Mouse (Mus musculus) hindbrain, postnatal 0 days (tissue): ENCODE measurements at regions not wholly inside any gene's neighbourhood (a gene's known extent, or its start where the extent isn't known, plus 50 kb on each side); places are given as distances from the start of the nearest gene placed in this dataset.

ENCODE experiments used
- ATAC-seq: fragments of 200-750 bp; cut with Nextera tagmentation; 2 replicates; pipeline ENCODE4 v1.8.0; 2017; ENCODE audit warnings: mild to moderate bottlenecking, moderate TSS enrichment, moderate library complexity
- DNase-seq: peaks from one replicate; pipeline ENCODE4 v3.0.0-alpha.2; 2015; ENCODE audit warnings: low spot score
- H3K27ac ChIP-seq: fragments of 300-500 bp; sonication (generic); 2 replicates; pipeline ENCODE4 v1.5.1; 2014; ENCODE audit warnings: mild to moderate bottlenecking
- H3K27me3 ChIP-seq: fragments of 300-500 bp; sonication (generic); 2 replicates; pipeline ENCODE4 v1.6.1; 2014; ENCODE audit warnings: low read length, mixed read lengths; ENCODE audit not compliant: insufficient read depth
- H3K36me3 ChIP-seq: fragments of 300-500 bp; sonication (generic); 2 replicates; pipeline ENCODE4 v1.6.1; 2014; ENCODE audit warnings: low read length, mixed read lengths; ENCODE audit not compliant: insufficient read depth
- H3K4me1 ChIP-seq: fragments of 300-500 bp; sonication (generic); 2 replicates; pipeline ENCODE4 v1.6.1; 2014; ENCODE audit warnings: antibody characterized with exemption, low read length, mixed read lengths; ENCODE audit not compliant: insufficient read depth
- H3K4me2 ChIP-seq: fragments of 300-500 bp; sonication (generic); 2 replicates; pipeline ENCODE4 v1.6.1; 2014; ENCODE audit warnings: low read depth, mild to moderate bottlenecking, low read length, moderate library complexity, mixed read lengths
- H3K4me3 ChIP-seq: fragments of 300-500 bp; sonication (generic); 2 replicates; pipeline ENCODE4 v1.5.1; 2014; ENCODE audit warnings: low read length
- H3K9ac ChIP-seq: fragments of 300-500 bp; sonication (generic); replicated peaks from 2 replicates; pipeline ENCODE4 v1.6.1; 2014; ENCODE audit warnings: mild to moderate bottlenecking, low read length, moderate library complexity, mixed read lengths
- H3K9me3 ChIP-seq: fragments of 300-500 bp; sonication (generic); 2 replicates; pipeline ENCODE4 v1.6.1; 2016; ENCODE audit warnings: low read length, mixed read lengths
- CTCF ChIP-seq: IDR thresholded peaks from 2 replicates; pipeline ENCODE4 v1.5.1; 2016; ENCODE audit warnings: antibody characterized with exemption, control low read depth, low read depth
- WGBS: fragments of 180-500 bp; shearing (Covaris S2); extraction: QIAGEN DNeasy Blood & Tissue Kit; methylation state at CpG from one replicate; pipeline ENCODE4 v1.1.7; 2014; 5-methylcytosine and 5-hydroxymethylcytosine counted together
- microRNA-seq, 2 experiments: library from miRNA; unstranded; fragments of <30 nt; microRNA quantifications; one replicate each; pipeline ENCODE4; 2016

DNA sequence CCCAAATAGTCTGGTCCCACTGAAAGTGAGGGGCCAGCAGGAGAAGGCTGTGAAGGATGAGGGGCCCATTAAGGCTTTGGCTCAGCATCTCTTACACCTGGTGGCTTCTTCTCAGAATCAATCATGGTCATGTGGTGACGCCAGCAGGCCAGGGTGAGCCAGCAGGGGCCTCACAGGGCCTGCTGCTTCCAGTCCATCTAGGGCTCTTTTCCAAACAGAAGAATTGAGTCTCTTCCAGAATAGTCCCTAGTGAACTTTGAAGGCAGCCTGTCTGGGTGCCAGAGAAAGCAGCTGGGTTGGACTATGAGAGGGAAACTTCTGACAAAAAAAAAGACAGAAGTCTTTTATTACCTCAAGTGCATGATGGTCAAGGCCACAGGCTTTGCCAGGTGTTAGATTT, 65.6 kb upstream of the Btbd11 start:
- TF ChIP-seq CTCF: no peak
- H3K27ac ChIP-seq: no peak overlapping the region
- H3K9ac ChIP-seq: no peak overlapping the region
- 0 out of 2 replicates have a peak, but pooled peaks have one; percentile 38 for ATAC-seq
- H3K27me3 ChIP-seq: no peaks in the 10 kb centered on the region
- 50% methylated on average over 1 of the region's 1 CpGs for WGBS
- H3K4me3 ChIP-seq: no peak overlapping the region
- H3K9me3 ChIP-seq: no peaks in the 10 kb centered on the region
- H3K36me3 ChIP-seq: no peaks in the 10 kb centered on the region
- no peaks in the 10 kb centered on the region for H3K4me1 ChIP-seq
- DNase-seq: peak; percentile 51
- H3K4me2 ChIP-seq: no peak overlapping the region

GRCm38 (mm10) chr10:85322280-85322679, 64.3 kb upstream of the Btbd11 start:
- Histone ChIP-seq H3K4me2 (no peak overlapping the region), H3K27ac (no peak overlapping the region), H3K4me3 (no peak overlapping the region), H3K4me1 (no peaks in the 10 kb centered on the region), H3K27me3 (no peaks in the 10 kb centered on the region), H3K36me3 (no peaks in the 10 kb centered on the region), H3K9me3 (no peaks in the 10 kb centered on the region), H3K9ac (no peak overlapping the region)
- DNase-seq (no peak), ATAC-seq (no peak)
- TF ChIP-seq CTCF: no peak
- 76% methylated on average over 3 of the region's 3 CpGs for WGBS

DNA sequence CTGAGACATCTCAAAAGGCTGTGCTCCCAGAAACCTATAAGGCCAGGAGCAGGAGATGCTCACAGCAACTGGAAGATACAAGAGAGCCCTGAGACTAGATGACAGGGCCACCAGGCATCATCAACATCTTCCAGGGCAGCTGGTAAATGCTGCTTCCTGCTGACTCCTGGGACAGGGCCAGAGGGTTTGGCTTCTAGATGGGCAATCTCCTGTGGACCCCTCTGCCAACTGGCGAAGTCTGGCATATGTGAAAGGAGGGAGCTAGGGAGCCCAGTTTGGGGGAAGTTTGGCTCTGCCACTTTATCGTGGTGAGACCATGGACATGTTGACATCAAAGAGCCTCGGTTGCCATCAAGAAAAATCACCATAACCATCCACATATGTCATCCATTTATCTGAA, 57.2 kb upstream of the Btbd11 start:
- 50% methylated on average over 3 of the region's 3 CpGs for WGBS
- no peak overlapping the region for H3K4me2 ChIP-seq
- no peak for TF ChIP-seq CTCF
- H3K36me3 ChIP-seq: no peaks in the 10 kb centered on the region
- H3K9ac ChIP-seq: no peak overlapping the region
- no peaks in the 10 kb centered on the region for H3K27me3 ChIP-seq
- ATAC-seq: peak; percentile 56; the same call in 1 of the 2 replicates
- no peaks in the 10 kb centered on the region for H3K4me1 ChIP-seq
- DNase-seq: peak; percentile 75
- H3K9me3 ChIP-seq: no peaks in the 10 kb centered on the region
- no peak overlapping the region for H3K4me3 ChIP-seq
- no peak overlapping the region for H3K27ac ChIP-seq

DNA sequence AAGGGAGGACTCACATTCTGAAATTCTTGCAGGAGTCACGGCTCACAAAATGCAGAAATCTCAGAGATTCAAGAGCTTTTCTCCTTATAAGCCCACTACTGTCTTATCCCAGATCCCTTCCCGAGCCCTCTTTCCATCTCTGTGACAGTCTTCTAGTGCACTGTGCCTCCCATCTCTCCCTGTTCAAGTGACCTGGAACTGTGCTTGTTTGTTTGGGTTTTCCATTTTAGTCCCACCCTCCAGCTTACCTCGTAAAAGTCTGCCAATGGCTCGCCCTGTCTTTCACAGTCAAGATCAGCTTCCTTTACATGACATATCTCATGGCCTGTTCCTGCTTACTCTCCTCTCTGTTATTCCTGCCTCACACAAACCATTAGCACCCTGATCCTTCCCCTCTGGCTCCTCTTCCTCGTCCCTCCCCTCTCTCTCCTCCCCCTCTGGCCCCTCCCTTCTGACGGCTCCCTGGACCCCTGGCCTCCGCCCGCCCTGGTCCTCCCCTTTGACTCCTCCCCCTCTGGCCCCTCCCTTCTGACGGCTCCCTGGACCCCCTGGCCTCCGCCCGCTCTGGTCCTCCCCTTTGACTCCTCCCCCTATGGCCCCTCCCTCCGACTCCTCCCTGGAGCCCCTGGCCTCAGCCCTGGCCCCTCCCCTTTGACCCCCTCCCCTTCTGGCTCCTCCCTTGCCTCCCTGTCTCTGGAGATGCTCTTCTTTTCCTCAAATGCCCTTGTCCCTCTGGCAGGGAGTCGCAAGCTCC, 55.5 kb upstream of the Btbd11 start:
- no peak overlapping the region for H3K9ac ChIP-seq
- 13% methylated on average over 13 of the region's 13 CpGs for WGBS

More for the DNA sequence above, 55.5 kb upstream of the Btbd11 start:
- no peak overlapping the region for H3K4me3 ChIP-seq
- no peaks in the 10 kb centered on the region for H3K9me3 ChIP-seq
- peak; percentile 53; the same call in 1 of the 2 replicates for ATAC-seq
- peak; percentile 22 for DNase-seq
- no peak for TF ChIP-seq CTCF
- peak overlapping the region; percentile 26 for H3K4me2 ChIP-seq
- no peaks in the 10 kb centered on the region for H3K4me1 ChIP-seq
- no peak overlapping the region for H3K27ac ChIP-seq
- no peaks in the 10 kb centered on the region for H3K36me3 ChIP-seq
- no peaks in the 10 kb centered on the region for H3K27me3 ChIP-seq

Small RNA genes lying in the stretch of these regions (microRNA-seq; reads per million reads assigned to microRNA genes)
- 0 reads per million in 2 experiments for gene Gm27392
